Mouse (Mus musculus) megakaryocyte, embryonic 14.5 days (primary cell): ENCODE measurements at regions not wholly inside any gene's neighbourhood (a gene's known extent, or its start where the extent isn't known, plus 50 kb on each side); places are given as distances from the start of the nearest gene placed in this dataset.

Experiments
- H3K27me3 ChIP-seq: replicated peaks from 2 replicates; pipeline ENCODE3; 2012; ENCODE audit warnings: inconsistent platforms
- H3K36me3 ChIP-seq: replicated peaks from 2 replicates; pipeline ENCODE3; 2012; ENCODE audit warnings: low read length, inconsistent platforms, mixed read lengths
- H3K4me1 ChIP-seq: 2 replicates; pipeline ENCODE4 v1.6.1; 2012; ENCODE audit warnings: inconsistent platforms
- H3K4me3 ChIP-seq: replicated peaks from 2 replicates; pipeline ENCODE3; 2012; ENCODE audit warnings: moderate library complexity, mild to moderate bottlenecking, inconsistent platforms
- H3K9me3 ChIP-seq: 2 replicates; pipeline ENCODE4 v1.6.1; 2012; ENCODE audit warnings: inconsistent platforms
- FLI1 ChIP-seq: IDR thresholded peaks from 2 replicates; pipeline ENCODE4 v1.6.1; 2012; ENCODE audit warnings: low read length, inconsistent platforms, mixed read lengths
- GATA1 ChIP-seq: IDR thresholded peaks from 3 replicates; pipeline ENCODE4 v1.6.1; 2012; ENCODE audit warnings: mixed read lengths, low read length, inconsistent platforms, borderline replicate concordance

DNA sequence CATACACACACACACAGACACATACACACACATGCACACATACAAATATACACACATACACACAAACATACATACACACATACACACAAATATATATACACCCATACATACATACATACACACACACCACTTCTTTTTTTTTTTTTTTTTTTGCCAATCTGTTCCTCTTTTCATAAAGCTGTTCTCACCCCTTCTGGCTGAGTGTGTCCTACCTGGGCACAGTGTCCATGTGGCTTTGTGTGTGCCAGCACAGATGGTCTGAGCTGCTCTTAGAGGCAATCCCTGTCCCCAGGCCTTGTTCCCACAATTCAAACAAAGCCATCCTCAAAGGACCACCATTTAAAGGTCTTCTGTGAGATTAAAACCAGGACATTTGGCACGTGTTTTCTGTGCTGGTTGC, 127.6 kb upstream of the Prep start:
- no peaks in the 10 kb centered on the region for H3K36me3 ChIP-seq
- TF ChIP-seq FLI1, result no peak
- TF ChIP-seq GATA1, result no peak
- H3K4me3 ChIP-seq, result no peak overlapping the region
- H3K4me1 ChIP-seq, result no peaks in the 10 kb centered on the region
- no peaks in the 10 kb centered on the region for H3K27me3 ChIP-seq
- H3K9me3 ChIP-seq, result no peaks in the 10 kb centered on the region

DNA sequence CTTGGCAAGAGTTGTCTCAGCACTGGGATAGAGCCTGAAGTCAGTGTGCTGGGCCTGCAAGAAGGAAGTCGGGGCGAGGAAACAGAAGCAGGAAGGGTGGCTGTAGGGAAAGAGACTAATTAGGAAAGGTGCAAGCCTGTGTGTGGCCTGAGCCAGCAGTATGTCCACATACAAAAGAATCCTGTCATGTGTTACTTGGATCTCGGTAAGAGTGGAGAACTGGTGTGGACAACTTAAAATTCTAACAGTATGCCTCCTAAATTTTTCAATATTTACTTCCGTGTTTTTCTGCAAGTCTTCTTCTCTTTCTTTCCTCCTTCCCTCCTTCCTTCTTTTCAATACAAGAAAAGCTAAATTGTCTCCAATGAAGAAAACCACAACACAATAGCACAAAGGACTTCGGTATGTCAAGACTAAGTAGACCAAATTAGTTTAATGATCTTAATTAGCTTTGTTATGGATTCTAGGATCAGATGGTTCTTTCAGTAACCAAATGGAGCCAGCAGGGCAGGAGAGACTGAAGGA, 130.0 kb upstream of the Prep start:
- no peaks in the 10 kb centered on the region for H3K27me3 ChIP-seq

DNA sequence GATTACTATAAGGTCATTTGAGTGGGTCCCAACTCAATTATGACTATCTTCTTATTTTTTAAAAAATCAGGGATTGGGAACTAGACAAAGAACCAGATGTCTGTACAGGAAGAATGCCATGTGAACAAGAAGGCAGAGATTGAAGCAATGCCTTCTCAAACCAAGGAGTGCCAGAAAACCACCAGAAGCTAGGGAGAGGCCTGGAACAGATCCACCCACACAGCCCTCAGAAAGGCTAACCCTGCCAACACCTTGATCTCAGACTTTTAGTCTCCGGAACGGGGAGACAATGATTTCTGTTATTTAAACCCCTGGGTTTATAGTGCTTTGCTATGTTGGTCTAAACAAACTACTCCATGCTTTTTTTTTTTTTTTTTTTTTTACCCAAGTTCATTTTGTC, 136.2 kb upstream of the Prep start:
- Histone ChIP-seq H3K36me3 (no peaks in the 10 kb centered on the region), H3K4me1 (no peaks in the 10 kb centered on the region), H3K27me3 (no peaks in the 10 kb centered on the region), H3K9me3 (peaks cover 5% of the 10 kb centered on the region; the same call in 1 of the 2 replicates), H3K4me3 (no peak overlapping the region)
- TF ChIP-seq GATA1 (no peak), FLI1 (no peak)

More for the DNA sequence above, 130.0 kb upstream of the Prep start:
- Histone ChIP-seq H3K4me1 (no peaks in the 10 kb centered on the region), H3K9me3 (no peaks in the 10 kb centered on the region), H3K36me3 (no peaks in the 10 kb centered on the region), H3K4me3 (no peak overlapping the region)
- TF ChIP-seq FLI1 (no peak), GATA1 (no peak)

DNA sequence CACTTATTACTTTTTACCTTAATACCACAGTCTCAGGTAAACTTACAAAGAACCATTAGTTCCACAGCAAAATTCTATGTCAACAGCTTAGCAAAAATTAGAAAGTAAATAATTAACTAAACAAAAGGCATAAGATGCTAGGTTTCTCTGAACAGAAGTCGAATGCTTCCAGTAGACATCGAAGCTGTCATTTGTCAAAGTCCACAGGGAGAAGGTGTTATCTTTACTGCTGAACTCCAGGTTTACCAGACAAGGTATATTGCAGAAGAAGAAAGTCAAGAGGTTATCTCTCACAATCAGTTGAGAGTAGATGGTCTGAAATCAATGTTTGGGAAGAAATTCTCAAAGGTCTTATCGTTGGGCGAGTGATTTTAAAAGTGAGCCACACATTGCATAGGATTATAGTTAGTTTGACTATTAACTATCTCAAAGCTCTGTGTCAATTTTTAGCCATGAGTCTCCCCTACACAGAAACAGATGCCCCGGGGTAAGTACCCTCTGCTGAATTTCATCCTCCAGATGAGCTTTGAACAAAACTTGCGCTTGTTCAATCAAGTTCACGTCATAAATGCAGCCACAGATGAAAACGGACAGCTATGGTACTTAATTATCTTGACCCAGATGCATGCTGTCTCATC, 153.1 kb upstream of the Prep start:
- TF ChIP-seq FLI1 (no peak), GATA1 (no peak)
- Histone ChIP-seq H3K9me3 (no peaks in the 10 kb centered on the region), H3K4me1 (no peaks in the 10 kb centered on the region)

DNA sequence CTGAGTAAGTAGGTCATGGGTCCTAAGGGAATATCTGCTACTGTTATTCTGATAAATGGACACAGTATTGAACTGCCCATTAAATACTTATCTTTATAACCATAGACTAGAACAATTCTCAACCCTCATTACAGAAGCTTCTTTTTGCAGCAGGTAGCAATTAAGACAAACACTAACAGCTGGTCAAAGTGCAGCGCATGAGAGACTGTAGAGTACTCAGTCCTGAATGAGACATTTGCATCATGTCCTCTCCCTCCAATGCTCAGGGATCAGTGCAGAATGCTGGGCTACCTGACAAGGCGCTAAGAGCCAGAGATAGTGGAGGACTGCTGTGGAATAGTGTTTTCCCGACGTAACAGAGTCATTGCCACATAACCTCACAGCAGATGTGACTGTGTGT, 162.5 kb upstream of the Prep start:
- Histone ChIP-seq H3K4me1 (no peaks in the 10 kb centered on the region), H3K9me3 (peaks cover 3% of the 10 kb centered on the region; the same call in 1 of the 2 replicates), H3K27me3 (no peaks in the 10 kb centered on the region), H3K36me3 (no peaks in the 10 kb centered on the region), H3K4me3 (no peak overlapping the region)
- TF ChIP-seq FLI1 (no peak), GATA1 (no peak)

More for the DNA sequence above, 153.1 kb upstream of the Prep start:
- Histone ChIP-seq H3K36me3 (no peaks in the 10 kb centered on the region), H3K27me3 (no peaks in the 10 kb centered on the region), H3K4me3 (no peak overlapping the region)

DNA sequence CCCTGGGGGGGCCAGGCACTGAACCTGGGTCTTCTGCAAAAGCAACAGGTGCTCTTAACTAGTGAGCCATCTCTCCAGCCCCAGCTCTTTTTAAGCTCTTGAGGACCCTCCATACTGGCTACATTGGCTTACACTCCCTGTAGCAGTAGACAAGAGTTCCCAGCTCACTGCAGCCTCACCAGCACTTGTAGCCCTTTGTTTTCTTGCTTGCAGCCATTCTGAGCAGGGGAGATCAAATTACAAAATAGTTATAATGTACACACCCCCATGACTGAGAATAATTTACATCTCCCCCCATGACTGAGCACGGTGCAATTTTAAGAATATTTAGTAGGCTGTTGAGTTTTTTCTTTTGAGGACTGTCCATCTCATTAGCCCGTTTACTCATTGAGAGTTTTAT, 165.8 kb upstream of the Prep start:
- Histone ChIP-seq H3K36me3 (no peaks in the 10 kb centered on the region), H3K9me3 (peaks cover 3% of the 10 kb centered on the region; the same call in 1 of the 2 replicates), H3K4me3 (no peak overlapping the region), H3K27me3 (no peaks in the 10 kb centered on the region), H3K4me1 (no peaks in the 10 kb centered on the region)
- TF ChIP-seq FLI1 (no peak), GATA1 (no peak)

DNA sequence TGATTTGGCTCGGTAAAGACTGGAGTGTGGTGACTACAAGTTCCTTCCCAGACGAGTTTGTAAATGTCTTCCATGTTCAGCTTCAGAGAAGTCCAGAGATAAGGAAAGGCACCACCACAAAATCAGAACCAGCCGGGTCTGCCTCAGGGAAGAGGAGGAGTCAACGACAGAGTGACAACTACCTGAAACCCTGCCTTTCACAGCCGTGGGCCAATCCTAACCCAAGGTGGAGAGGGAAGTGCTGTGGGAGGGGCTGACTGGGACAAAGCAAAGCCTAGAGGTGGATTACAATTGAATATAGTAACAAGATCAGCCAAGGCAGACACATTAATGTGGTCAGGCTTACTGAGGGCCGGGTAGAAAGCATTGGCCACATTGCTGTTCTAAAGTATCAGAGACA, 174.9 kb upstream of the Prep start:
- Histone ChIP-seq H3K27me3 (no peaks in the 10 kb centered on the region), H3K4me1 (no peaks in the 10 kb centered on the region), H3K36me3 (no peaks in the 10 kb centered on the region), H3K4me3 (no peak overlapping the region), H3K9me3 (peaks cover 3% of the 10 kb centered on the region; the same call in 1 of the 2 replicates)
- TF ChIP-seq FLI1, result no peak
- no peak for TF ChIP-seq GATA1

DNA sequence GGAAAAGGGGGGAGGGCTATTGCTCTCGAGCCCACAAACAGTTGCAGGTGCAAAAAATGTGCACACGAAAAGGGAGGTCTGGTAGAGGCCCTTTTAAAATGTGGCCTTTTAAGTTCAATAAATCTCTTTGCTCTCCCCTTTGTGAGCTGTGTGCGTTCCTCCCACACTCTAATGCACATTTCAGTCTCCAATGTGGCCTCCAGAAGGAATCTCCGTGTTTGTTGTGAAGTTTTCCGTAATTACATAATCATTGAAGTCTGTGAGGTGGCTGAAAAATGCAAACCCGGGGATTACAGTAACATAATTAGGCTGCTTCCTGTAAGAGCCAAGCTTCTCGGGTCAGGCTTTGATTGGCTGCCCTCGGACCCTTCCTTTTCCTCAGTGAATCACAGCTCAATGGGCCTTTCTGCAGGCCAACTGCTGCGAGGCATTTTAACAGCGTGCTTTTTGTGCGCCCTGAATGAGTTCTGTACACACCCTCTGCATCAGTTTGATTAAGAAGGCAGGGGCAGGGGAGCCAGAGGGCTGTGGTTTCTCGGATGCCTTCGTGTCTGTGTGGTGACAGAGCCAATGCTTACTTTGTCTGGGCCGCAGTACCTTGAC, 179.8 kb upstream of the Prep start:
- Histone ChIP-seq H3K9me3 (peaks cover 3% of the 10 kb centered on the region; the same call in 1 of the 2 replicates), H3K4me3 (no peak overlapping the region), H3K4me1 (peaks cover 3% of the 10 kb centered on the region; the same call in 1 of the 2 replicates), H3K27me3 (no peaks in the 10 kb centered on the region), H3K36me3 (no peaks in the 10 kb centered on the region)
- TF ChIP-seq GATA1 (no peak), FLI1 (no peak)

DNA sequence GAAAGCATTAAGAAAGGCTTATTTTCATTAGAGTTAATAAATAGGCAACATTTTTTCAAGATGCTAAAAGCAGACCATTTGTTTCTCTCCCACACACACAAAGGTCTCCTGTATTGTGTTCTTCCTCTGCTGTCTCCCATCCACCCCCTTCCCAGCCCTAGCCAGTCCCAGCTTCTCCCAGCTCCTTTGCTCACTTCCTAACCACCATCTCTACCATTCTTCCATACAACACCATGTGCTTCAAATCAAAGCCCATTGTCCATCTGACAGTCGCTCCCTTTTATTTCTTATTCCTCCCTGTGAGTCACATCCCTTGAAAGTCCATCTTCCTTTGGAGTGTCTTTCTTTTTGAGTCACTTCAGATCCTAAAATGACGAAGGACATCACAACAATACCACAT, 185.0 kb upstream of the Prep start:
- no peak overlapping the region for H3K4me3 ChIP-seq
- TF ChIP-seq GATA1 (no peak), FLI1 (no peak)
- no peaks in the 10 kb centered on the region for H3K36me3 ChIP-seq
- H3K9me3 ChIP-seq, result no peaks in the 10 kb centered on the region
- H3K27me3 ChIP-seq, result no peaks in the 10 kb centered on the region
- peaks cover 3% of the 10 kb centered on the region; the same call in 1 of the 2 replicates for H3K4me1 ChIP-seq

DNA sequence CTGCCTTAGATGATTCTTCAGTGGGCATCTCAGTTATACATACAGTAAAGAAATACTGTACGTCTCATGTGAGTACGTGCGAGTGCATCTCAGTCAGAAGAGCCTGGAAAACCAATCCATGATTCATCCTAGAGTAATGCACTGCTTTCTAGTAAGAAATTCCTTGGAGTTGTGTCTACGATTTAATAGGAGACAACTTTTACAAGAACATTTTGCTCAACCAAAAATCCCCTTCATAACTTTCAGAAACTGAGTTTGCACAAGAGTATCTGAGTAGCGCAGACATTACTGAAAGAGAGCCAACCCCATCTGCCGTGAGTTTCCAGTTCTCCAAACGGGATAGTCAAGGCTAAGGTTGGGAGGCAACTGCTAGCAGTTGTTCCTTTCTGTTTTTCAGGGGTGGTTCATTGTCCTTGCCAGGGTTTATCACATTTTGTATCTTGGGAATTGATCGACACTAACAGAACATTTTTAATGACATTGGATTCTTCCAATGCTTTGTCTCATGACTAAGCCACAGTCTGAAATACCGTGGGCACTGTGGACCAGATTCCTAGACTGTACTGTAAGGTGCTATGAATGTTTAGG, 189.8 kb upstream of the Prep start:
- TF ChIP-seq GATA1 (no peak), FLI1 (no peak)
- Histone ChIP-seq H3K4me3 (no peak overlapping the region), H3K4me1 (no peaks in the 10 kb centered on the region), H3K27me3 (no peaks in the 10 kb centered on the region), H3K36me3 (no peaks in the 10 kb centered on the region), H3K9me3 (peaks cover 5% of the 10 kb centered on the region; the same call in 1 of the 2 replicates)
